ENCODE assay signal across 8 mouse cellular contexts in the genomic region with DNA sequence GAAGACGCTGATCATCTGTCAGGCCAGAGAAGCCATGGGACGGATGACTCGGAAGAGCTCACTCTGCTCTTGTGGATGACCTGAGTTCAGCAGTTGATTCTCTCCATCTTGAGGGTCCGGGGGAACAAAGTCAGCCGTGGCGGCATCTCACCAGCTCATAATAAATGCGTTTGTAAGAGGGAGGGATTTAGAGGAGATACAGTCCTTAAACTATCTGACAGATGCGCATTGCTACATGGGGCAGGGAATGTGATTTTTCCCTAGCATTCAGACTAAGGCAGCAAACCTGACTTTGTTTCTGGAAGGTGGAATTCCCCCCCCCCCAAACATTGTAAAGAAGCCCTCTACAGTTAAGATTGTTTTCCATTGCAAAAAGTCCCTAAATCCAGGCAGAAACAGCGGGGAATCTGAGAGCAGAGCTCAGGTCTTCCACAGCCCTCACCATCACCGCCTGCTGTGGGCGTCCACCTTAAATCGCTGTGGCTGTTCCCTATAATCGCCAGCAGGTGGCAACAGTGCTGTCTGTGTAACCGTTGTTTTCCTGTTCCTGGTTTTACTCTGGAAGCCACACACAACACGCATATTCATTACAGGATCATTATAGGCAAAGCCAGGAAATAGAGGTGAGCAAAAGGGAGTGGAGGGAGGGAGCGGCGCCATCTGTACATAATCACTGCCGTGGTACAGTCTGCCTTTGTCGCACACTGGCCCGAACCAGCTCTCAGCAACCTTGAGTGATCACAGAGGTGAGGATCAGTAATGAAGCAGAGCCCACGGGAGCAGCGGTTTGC.
A peak's percentile ranks its signal among the peaks of the same experiment; 100 is the strongest.
DNase-seq lines count a peak whose midpoint lies in the region; ATAC-seq and TF ChIP-seq lines count a peak whose summit lies in the region.

No protein-coding gene starts in this region.

- no peaks in the 10 kb centered on the region for H3K4me1 ChIP-seq in cortical plate, adult 2 months (ENCODE audit: control insufficient read depth, insufficient read depth, low read length)

- no peak for TF ChIP-seq POLR2A in cortical plate, adult 2 months (IDR thresholded peaks at IDR 0.05; ENCODE audit: extremely low read depth, insufficient read depth, low read length)

- peak; percentile 98 for ATAC-seq in megakaryocyte, adult 5-6 weeks (ENCODE audit: poor library complexity, severe bottlenecking)

- peak overlapping the region; percentile 8 for H3K4me3 ChIP-seq in cortical plate, adult 2 months (ENCODE audit: insufficient read depth, low read length)

- TF ChIP-seq CTCF in cortical plate, adult 2 months (IDR thresholded peaks at IDR 0.05; ENCODE audit: extremely low read depth, insufficient read depth, low read length) = peak; percentile 86

- DNase-seq in adrenal gland, adult (ENCODE audit: inconsistent age in 2 of 2, low spot score in 1 of 2) = peak; percentile 67 to 91
- DNase-seq in gastrocnemius, postnatal 10 days = peak; percentile 63
- peak; percentile 84 for DNase-seq in induced T-regulatory cell, adult 2 months (ENCODE audit: low read depth)
- peak; percentile 65 to 67 for DNase-seq in left cerebral cortex, adult 8-10 months (ENCODE audit: low spot score in 2 of 2)
- peak; percentile 90 to 91 for DNase-seq in right cerebral cortex, adult 2 months (ENCODE audit: low spot score in 2 of 2)
- DNase-seq in urinary bladder, postnatal 25 days (ENCODE audit: low spot score) = peak; percentile 61

- no peak overlapping the region for H3K27ac ChIP-seq in cortical plate, adult 2 months (ENCODE audit: insufficient read depth, low read length)
